Mouse (Mus musculus) testis, postnatal 10 days (tissue): ENCODE data around the gene Chd5.

Source experiments
- DNase-seq: peaks from one replicate; pipeline ENCODE4 v3.0.0; 2021; ENCODE audit warnings: low spot score

The Chd5 gene

DNA sequence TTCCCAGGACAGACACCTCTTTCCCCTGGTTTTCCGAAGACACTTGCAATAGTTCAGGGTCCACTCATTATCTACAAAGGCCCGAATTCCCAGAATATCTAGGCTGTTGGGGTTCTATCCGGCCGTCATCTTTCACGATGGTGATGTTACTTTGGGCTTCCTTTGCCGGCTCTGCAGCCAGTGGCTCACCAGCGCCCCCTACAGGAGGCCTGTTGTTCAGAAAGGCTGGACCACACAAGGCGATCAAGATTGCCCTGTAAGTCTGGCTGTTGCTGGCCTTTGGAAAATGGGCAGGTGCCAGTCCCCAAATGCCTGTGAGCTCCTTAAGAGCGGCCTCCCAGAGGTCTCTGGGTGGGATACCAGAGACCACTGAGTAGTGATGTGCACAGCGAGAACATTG, 96.8 kb downstream of the Chd5 start:
- peak; percentile 91 for DNase-seq
